Mouse (Mus musculus): ENCODE measurements at regions not wholly inside any gene's neighbourhood (a gene's known extent, or its start where the extent isn't known, plus 50 kb on each side); places are given as distances from the start of the nearest gene placed in this dataset.
A peak's percentile ranks its signal among the peaks of the same experiment; 100 is the strongest.

GRCm38 (mm10) chrX:12263834-12264233 lies 103.7 kb upstream of the Bcor start:
- Histone ChIP-seq H3K4me2 (no peak overlapping the region), H3K9me3 (no peaks in the 10 kb centered on the region), H3K9ac (no peak overlapping the region), H3K36me3 (no peaks in the 10 kb centered on the region), H3K27ac (no peak overlapping the region), H3K4me3 (no peak overlapping the region), H3K4me1 (no peaks in the 10 kb centered on the region), H3K27me3 (peaks cover 10% of the 10 kb centered on the region)
- ATAC-seq (ENCODE audit: insufficient number of reproducible peaks, insufficient read depth, low FRiP score, low TSS enrichment, low read depth): no peak
- WGBS: 61% methylated on average over 6 of the region's 6 CpGs

DNA sequence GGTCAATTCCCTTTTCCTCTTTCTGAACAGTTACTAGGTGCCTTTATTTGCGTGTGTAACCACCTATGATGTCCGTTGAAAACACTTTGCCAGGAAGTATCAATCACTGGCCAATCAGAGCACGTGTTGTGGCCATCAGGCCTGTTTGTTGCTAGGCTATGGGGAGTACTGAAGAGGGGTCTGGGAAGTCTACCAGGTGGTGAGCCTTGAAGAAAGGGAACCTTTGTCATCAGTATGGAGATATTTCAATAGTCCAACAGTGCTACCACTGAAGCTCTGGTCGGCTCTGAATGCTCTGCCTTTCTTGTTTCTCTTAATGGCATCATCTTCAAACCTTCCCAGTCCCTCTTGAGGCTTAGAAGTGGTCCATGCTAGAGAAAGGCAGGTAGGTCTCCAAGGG lies 124.6 kb upstream of the Bcor start:
- no peak overlapping the region for H3K27ac ChIP-seq
- no peaks in the 10 kb centered on the region for H3K9me3 ChIP-seq
- 70% methylated on average over 4 of the region's 4 CpGs for WGBS
- no peaks in the 10 kb centered on the region for H3K36me3 ChIP-seq
- H3K4me1 ChIP-seq: peaks cover 14% of the 10 kb centered on the region; the same call in 1 of the 2 replicates
- no peak overlapping the region for H3K9ac ChIP-seq
- ATAC-seq (ENCODE audit: insufficient number of reproducible peaks, insufficient read depth, low FRiP score, low TSS enrichment, low read depth): no peak
- H3K27me3 ChIP-seq: peaks cover 37% of the 10 kb centered on the region
- no peak overlapping the region for H3K4me3 ChIP-seq
- no peak overlapping the region for H3K4me2 ChIP-seq

GRCm38 (mm10) chrX:12285141-12285540 lies 125.0 kb upstream of the Bcor start:
- Histone ChIP-seq H3K4me3 (no peak overlapping the region), H3K9ac (no peak overlapping the region), H3K27me3 (peaks cover 40% of the 10 kb centered on the region), H3K9me3 (no peaks in the 10 kb centered on the region), H3K4me2 (no peak overlapping the region), H3K4me1 (peaks cover 14% of the 10 kb centered on the region; the same call in 1 of the 2 replicates), H3K36me3 (no peaks in the 10 kb centered on the region), H3K27ac (no peak overlapping the region)
- ATAC-seq (ENCODE audit: insufficient number of reproducible peaks, insufficient read depth, low FRiP score, low TSS enrichment, low read depth): no peak
- WGBS: 36% methylated on average over 5 of the region's 5 CpGs

- 22% methylated on average over 24 of the region's 24 CpGs for WGBS
- Histone ChIP-seq H3K9me3 (no peaks in the 10 kb centered on the region), H3K27me3 (peaks cover 49% of the 10 kb centered on the region), H3K4me2 (0 out of 2 replicates have a peak overlapping the region, but pooled peaks have one; percentile 20), H3K4me1 (peaks cover 14% of the 10 kb centered on the region; the same call in 1 of the 2 replicates), H3K4me3 (no peak overlapping the region), H3K27ac (no peak overlapping the region), H3K9ac (no peak overlapping the region), H3K36me3 (no peaks in the 10 kb centered on the region)
- no peak for ATAC-seq (ENCODE audit: insufficient number of reproducible peaks, insufficient read depth, low FRiP score, low TSS enrichment, low read depth)
These were observed 126.1 kb upstream of the Bcor start for GRCm38 (mm10) chrX:12285976-12286909.

DNA sequence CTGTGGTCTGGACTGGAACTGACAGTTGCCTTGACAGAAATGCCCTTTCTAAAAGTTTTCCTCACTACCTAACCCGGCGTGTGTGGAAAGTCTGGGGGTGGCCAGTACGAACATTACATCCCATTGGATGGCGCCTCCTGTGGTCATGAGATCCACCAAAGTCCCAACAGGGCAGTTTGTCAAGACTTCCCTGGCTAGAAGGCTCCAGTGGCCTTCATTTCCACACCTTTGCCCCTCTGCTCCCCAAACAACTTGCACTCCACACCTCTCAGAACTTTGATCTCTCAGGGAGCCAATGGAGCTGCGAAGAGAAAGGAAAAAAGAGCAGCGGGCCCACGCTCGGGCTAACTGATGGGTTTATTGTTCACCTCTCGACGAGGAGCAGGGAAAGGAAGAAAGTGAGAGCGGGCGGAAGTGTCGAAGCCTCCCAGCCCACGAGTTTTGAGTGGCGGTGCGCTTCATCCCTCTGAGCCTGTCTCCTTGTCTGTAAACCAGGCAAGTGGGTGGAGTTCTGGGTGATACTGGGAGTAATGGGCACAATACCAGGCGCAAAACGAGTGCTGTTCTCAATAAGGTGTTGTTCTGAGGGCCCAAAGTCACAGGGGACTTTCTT lies 126.9 kb upstream of the Bcor start:
- whole genome bisulfite sequencing: 24% methylated on average over 18 of the region's 18 CpGs
- H3K9ac ChIP-seq: no peak overlapping the region
- H3K4me3 ChIP-seq: no peak overlapping the region
- peak overlapping the region; percentile 20; the same call in 1 of the 2 replicates for H3K4me2 ChIP-seq
- peaks cover 53% of the 10 kb centered on the region for H3K27me3 ChIP-seq
- peaks cover 14% of the 10 kb centered on the region; the same call in 1 of the 2 replicates for H3K4me1 ChIP-seq
- H3K9me3 ChIP-seq: no peaks in the 10 kb centered on the region
- no peak for ATAC-seq (ENCODE audit: insufficient number of reproducible peaks, insufficient read depth, low FRiP score, low TSS enrichment, low read depth)
- H3K27ac ChIP-seq: no peak overlapping the region
- H3K36me3 ChIP-seq: no peaks in the 10 kb centered on the region

- H3K9me3 ChIP-seq: no peaks in the 10 kb centered on the region
- no peak for ATAC-seq (ENCODE audit: insufficient number of reproducible peaks, insufficient read depth, low FRiP score, low TSS enrichment, low read depth)
- H3K36me3 ChIP-seq: no peaks in the 10 kb centered on the region
- WGBS: 17% methylated on average over 17 of the region's 17 CpGs
- H3K4me1 ChIP-seq: peaks cover 14% of the 10 kb centered on the region; the same call in 1 of the 2 replicates
- H3K27ac ChIP-seq: 0 out of 2 replicates have a peak overlapping the region, but pooled peaks have one; percentile 44
- H3K4me3 ChIP-seq: no peak overlapping the region
- H3K9ac ChIP-seq: no peak overlapping the region
- H3K4me2 ChIP-seq: peak overlapping the region; percentile 20; the same call in 1 of the 2 replicates
- peaks cover 61% of the 10 kb centered on the region for H3K27me3 ChIP-seq
These were observed 127.8 kb upstream of the Bcor start for GRCm38 (mm10) chrX:12287656-12288561.

- WGBS: 41% methylated on average over 5 of the region's 5 CpGs
- Histone ChIP-seq H3K4me1 (peaks cover 14% of the 10 kb centered on the region; the same call in 1 of the 2 replicates), H3K27ac (no peak overlapping the region), H3K36me3 (no peaks in the 10 kb centered on the region), H3K9me3 (no peaks in the 10 kb centered on the region), H3K4me3 (no peak overlapping the region), H3K27me3 (peaks cover 61% of the 10 kb centered on the region), H3K9ac (no peak overlapping the region), H3K4me2 (no peak overlapping the region)
- no peak for ATAC-seq (ENCODE audit: insufficient number of reproducible peaks, insufficient read depth, low FRiP score, low TSS enrichment, low read depth)
These were observed 128.5 kb upstream of the Bcor start for GRCm38 (mm10) chrX:12288562-12289117.

GRCm38 (mm10) chrX:12293146-12293545 lies 133.0 kb upstream of the Bcor start:
- Histone ChIP-seq H3K4me3 (no peak overlapping the region), H3K27me3 (peaks cover 62% of the 10 kb centered on the region), H3K9me3 (no peaks in the 10 kb centered on the region), H3K27ac (no peak overlapping the region), H3K4me2 (no peak overlapping the region), H3K9ac (no peak overlapping the region), H3K4me1 (peaks cover 10% of the 10 kb centered on the region), H3K36me3 (no peaks in the 10 kb centered on the region)
- no peak for ATAC-seq (ENCODE audit: insufficient number of reproducible peaks, insufficient read depth, low FRiP score, low TSS enrichment, low read depth)
- WGBS: 33% methylated on average over 2 of the region's 2 CpGs

- Histone ChIP-seq H3K9ac (no peak overlapping the region), H3K9me3 (no peaks in the 10 kb centered on the region), H3K4me3 (no peak overlapping the region), H3K4me2 (no peak overlapping the region), H3K27me3 (peaks cover 59% of the 10 kb centered on the region), H3K4me1 (peaks cover 10% of the 10 kb centered on the region), H3K36me3 (no peaks in the 10 kb centered on the region), H3K27ac (no peak overlapping the region)
- ATAC-seq (ENCODE audit: insufficient number of reproducible peaks, insufficient read depth, low FRiP score, low TSS enrichment, low read depth): no peak
- 52% methylated on average over 9 of the region's 9 CpGs for WGBS
These were observed 134.3 kb upstream of the Bcor start for GRCm38 (mm10) chrX:12294452-12294851.

- H3K36me3 ChIP-seq: no peaks in the 10 kb centered on the region
- ATAC-seq (ENCODE audit: insufficient number of reproducible peaks, insufficient read depth, low FRiP score, low TSS enrichment, low read depth): peak; percentile 52; the same call in 1 of the 2 replicates
- peaks cover 10% of the 10 kb centered on the region for H3K4me1 ChIP-seq
- H3K27me3 ChIP-seq: peaks cover 58% of the 10 kb centered on the region
- H3K4me2 ChIP-seq: 0 out of 2 replicates have a peak overlapping the region, but pooled peaks have one; percentile 7
- H3K4me3 ChIP-seq: no peak overlapping the region
- H3K9me3 ChIP-seq: no peaks in the 10 kb centered on the region
- H3K9ac ChIP-seq: no peak overlapping the region
- H3K27ac ChIP-seq: no peak overlapping the region
- WGBS: 18% methylated on average over 6 of the region's 6 CpGs
These were observed 134.8 kb upstream of the Bcor start for GRCm38 (mm10) chrX:12294941-12295340.

All from embryonic facial prominence, embryonic 13.5 days (tissue).